Mouse (Mus musculus) ES-E14 (cell line): Measurements from ENCODE around the gene Robo4. TPM values are rescaled to one million over a fixed set of nuclear protein-coding genes. Genes with fewer than 3 reads are reported as not detected.

Experiments used
- DNase-seq: peaks from one replicate; pipeline ENCODE4 v3.0.0-alpha.2; 2013; ENCODE audit warnings: low read depth, low spot score
- H3K27ac ChIP-seq: 2 replicates; pipeline ENCODE4 v1.5.1; 2012; ENCODE audit warnings: low read depth, mild to moderate bottlenecking, low read length, moderate library complexity, mixed read lengths; ENCODE audit not compliant: poor library complexity, insufficient read depth, severe bottlenecking
- H3K36me3 ChIP-seq: 2 replicates; pipeline ENCODE4 v1.6.1; 2012; ENCODE audit warnings: mild to moderate bottlenecking, low read length, moderate library complexity, mixed read lengths; ENCODE audit not compliant: control insufficient read depth, poor library complexity, insufficient read depth, severe bottlenecking
- H3K4me1 ChIP-seq, 2 experiments: fragments of 150-350 bp in 1 of 2; sonication (generic) in 1 of 2; 2 replicates each; pipeline ENCODE4 v1.6.1; 2012; ENCODE audit warnings: low read length in 2 of 2, mild to moderate bottlenecking in 1 of 2, mixed read lengths in 1 of 2; ENCODE audit not compliant: control insufficient read depth in 2 of 2, insufficient read depth in 2 of 2, poor library complexity in 1 of 2
- H3K4me3 ChIP-seq, 2 experiments: fragments of 150-350 bp in 1 of 2; sonication (generic) in 1 of 2; 2 replicates each; pipeline ENCODE4 v1.5.1; 2012; ENCODE audit warnings: low read length in 2 of 2, low read depth in 1 of 2, mild to moderate bottlenecking in 1 of 2, mixed read lengths in 1 of 2; ENCODE audit not compliant: insufficient read depth in 1 of 2, poor library complexity in 1 of 2, severe bottlenecking in 1 of 2
- H3K9ac ChIP-seq: 2 replicates; pipeline ENCODE4 v1.6.1; 2012; ENCODE audit warnings: low read depth, mild to moderate bottlenecking, low read length, mixed read lengths; ENCODE audit not compliant: poor library complexity, insufficient read depth, severe bottlenecking
- H3K9me3 ChIP-seq: fragments of 150-350 bp; sonication (generic); 2 replicates; pipeline ENCODE4 v1.6.1; 2012; ENCODE audit warnings: low read depth, mild to moderate bottlenecking, low read length; ENCODE audit not compliant: control insufficient read depth, insufficient read depth
- CHD2 ChIP-seq: IDR thresholded peaks from 2 replicates; pipeline ENCODE4 v1.6.1; 2014; ENCODE audit warnings: mild to moderate bottlenecking, low read depth, low read length, inconsistent platforms
- HCFC1 ChIP-seq: IDR thresholded peaks from 2 replicates; pipeline ENCODE4 v1.6.1; 2012; ENCODE audit warnings: low read length, inconsistent platforms, borderline replicate concordance; ENCODE audit not compliant: insufficient read depth
- MAFK ChIP-seq: IDR thresholded peaks from 2 replicates; pipeline ENCODE4 v1.6.1; 2014; ENCODE audit warnings: mild to moderate bottlenecking, low read depth, low read length, inconsistent platforms; ENCODE audit not compliant: insufficient read depth
- ZC3H11A ChIP-seq: IDR thresholded peaks from 2 replicates; pipeline ENCODE4 v1.6.1; 2012; ENCODE audit warnings: low read depth, mild to moderate bottlenecking, inconsistent platforms, low read length, borderline replicate concordance
- ZNF384 ChIP-seq: IDR thresholded peaks from 2 replicates; pipeline ENCODE4 v1.6.1; 2012; ENCODE audit warnings: low read depth, low read length, inconsistent platforms
- in situ Hi-C, 2 experiments: fragments of 600-800 bp; cut with MboI; formaldehyde crosslinking; loops; one replicate each; pipeline ENCODE4 v1.15.1; 2025; ENCODE audit warnings: low sequenced_read_pairs in 2 of 2, inconsistent platforms in 1 of 2; ENCODE audit not compliant: unreplicated experiment in 2 of 2
- total RNA-seq: library from RNA; depleted of rRNA; stranded (reverse); fragments of 300-350 nt; gene quantifications from 2 replicates; pipeline ENCODE4 v1.2.3, GENCODE M21; 2012

Gene Robo4
- total RNA-seq, 1 experiment: 11.2 TPM

GRCm38 (mm10) chr9:37375718-37376117 lies 26.0 kb upstream of the Robo4 start:
- no peaks in the 10 kb centered on the region for H3K36me3 ChIP-seq
- DNase-seq: no peak
- in situ Hi-C loops: no loop called here
- no peak overlapping the region for H3K4me3 ChIP-seq
- no peak overlapping the region for H3K27ac ChIP-seq
- no peaks in the 10 kb centered on the region for H3K9me3 ChIP-seq
- TF ChIP-seq ZC3H11A: no peak
- no peak for TF ChIP-seq MAFK
- no peak for TF ChIP-seq ZNF384
- TF ChIP-seq HCFC1: no peak
- no peak for TF ChIP-seq CHD2
- H3K4me1 ChIP-seq: no peaks in the 10 kb centered on the region
- H3K9ac ChIP-seq: no peak overlapping the region

GRCm38 (mm10) chr9:37383161-37383560 lies 18.5 kb upstream of the Robo4 start:
- Histone ChIP-seq H3K36me3 (no peaks in the 10 kb centered on the region; the same call in 1 of the 2 replicates), H3K4me1 (peaks cover 7 to 9% of the 10 kb centered on the region in 2 experiments), H3K27ac (no peak overlapping the region), H3K4me3 (no peak overlapping the region), H3K9me3 (no peaks in the 10 kb centered on the region), H3K9ac (no peak overlapping the region)
- no peak for TF ChIP-seq HCFC1
- TF ChIP-seq MAFK: no peak
- no peak for TF ChIP-seq CHD2
- no peak for TF ChIP-seq ZNF384
- TF ChIP-seq ZC3H11A: no peak
- in situ Hi-C loops: no loop called here
- no peak for DNase-seq

GRCm38 (mm10) chr9:37384284-37385182 lies 17.2 kb upstream of the Robo4 start:
- in situ Hi-C loops: no loop called here
- H3K4me3 ChIP-seq: peak overlapping the region; percentile 60 to 64
- DNase-seq: no peak
- TF ChIP-seq HCFC1: no peak
- TF ChIP-seq ZC3H11A: no peak
- TF ChIP-seq CHD2: no peak
- no peak for TF ChIP-seq ZNF384
- no peak for TF ChIP-seq MAFK
- H3K27ac ChIP-seq: no peak overlapping the region; the same call in 1 of the 2 replicates
- H3K4me1 ChIP-seq: peaks cover 9% of the 10 kb centered on the region in 2 experiments
- H3K36me3 ChIP-seq: no peaks in the 10 kb centered on the region; the same call in 1 of the 2 replicates
- peak overlapping the region; percentile 69 for H3K9ac ChIP-seq
- no peaks in the 10 kb centered on the region for H3K9me3 ChIP-seq

GRCm38 (mm10) chr9:37390891-37391290 lies 10.8 kb upstream of the Robo4 start:
- H3K4me1 ChIP-seq: peaks cover 14 to 29% of the 10 kb centered on the region in 2 experiments
- TF ChIP-seq CHD2 (no peak), ZC3H11A (no peak), ZNF384 (no peak), MAFK (no peak), HCFC1 (no peak)
- H3K9me3 ChIP-seq: no peaks in the 10 kb centered on the region
- DNase-seq: no peak
- no peak overlapping the region for H3K9ac ChIP-seq
- H3K4me3 ChIP-seq: no peak overlapping the region
- in situ Hi-C loops: no loop called here
- peak overlapping the region; percentile 53; the same call in 1 of the 2 replicates for H3K27ac ChIP-seq
- no peaks in the 10 kb centered on the region; the same call in 1 of the 2 replicates for H3K36me3 ChIP-seq
